Mouse (Mus musculus) ES-Bruce4 (cell line): ENCODE measurements around the gene 9930111J21Rik2.

Experiments
- CTCF ChIP-seq: IDR thresholded peaks from one replicate; pipeline ENCODE4 v1.8.1; 2011; ENCODE audit warnings: low read depth, low read length
- EP300 ChIP-seq: IDR thresholded peaks from 2 replicates; pipeline ENCODE4 v1.6.1; 2011; ENCODE audit warnings: low read depth, low read length; ENCODE audit not compliant: insufficient read depth
- POLR2A ChIP-seq: IDR thresholded peaks from one replicate; pipeline ENCODE4 v1.8.1; 2011; ENCODE audit warnings: low read length; ENCODE audit not compliant: insufficient read depth

DNA sequence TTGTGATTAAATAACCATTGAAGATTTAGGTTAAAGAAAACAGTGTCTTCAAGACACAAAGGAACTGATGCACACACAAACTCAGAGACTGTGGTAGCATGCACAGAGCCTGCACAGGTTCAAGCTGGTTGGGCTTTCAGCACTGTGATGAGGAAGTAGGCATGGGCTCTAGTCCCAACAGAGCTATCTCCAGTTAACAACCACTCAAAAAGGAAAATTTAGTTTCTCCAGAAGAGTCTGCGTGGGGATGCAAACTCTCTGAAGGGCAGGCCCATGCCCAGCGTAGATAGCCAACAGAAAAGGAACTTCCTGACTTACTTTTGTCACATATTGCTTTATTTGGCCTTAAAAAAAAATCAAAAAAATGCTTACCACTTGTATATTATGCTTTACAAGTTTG lies 41.7 kb upstream of the 9930111J21Rik2 start:
- TF ChIP-seq EP300 (no peak), CTCF (no peak), POLR2A (no peak)
